Mouse (Mus musculus) B cell, adult 2 months (primary cell): ENCODE data around the gene Tnni3.

ENCODE experiments used
- DNase-seq, 2 experiments: peaks; one replicate each; pipeline ENCODE4 v3.0.0; 2022

Gene Tnni3

DNA sequence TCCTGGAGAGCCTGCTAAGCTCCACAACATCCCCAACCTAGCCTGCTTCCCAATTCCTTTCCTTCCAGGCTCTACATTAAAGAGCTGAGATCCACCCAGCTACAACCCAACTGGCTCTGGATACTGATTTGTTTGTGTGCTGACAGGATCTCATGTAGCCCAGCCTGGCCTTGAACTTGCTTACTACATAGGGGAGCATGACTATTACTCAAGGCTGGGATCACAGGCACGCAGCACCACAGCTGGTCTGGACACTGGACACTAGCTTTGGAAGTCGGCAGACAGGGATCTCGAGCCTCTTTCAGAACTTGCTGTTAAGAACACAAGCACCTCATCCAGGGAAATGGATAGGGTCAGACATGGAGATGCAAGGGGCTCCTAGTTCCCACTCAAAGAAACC is 27.6 kb downstream of the Tnni3 start:
- no peak for DNase-seq

- DNase-seq: no peak
These were observed 30.0 kb downstream of the Tnni3 start for GRCm38 (mm10) chr7:4493991-4494390.

DNA sequence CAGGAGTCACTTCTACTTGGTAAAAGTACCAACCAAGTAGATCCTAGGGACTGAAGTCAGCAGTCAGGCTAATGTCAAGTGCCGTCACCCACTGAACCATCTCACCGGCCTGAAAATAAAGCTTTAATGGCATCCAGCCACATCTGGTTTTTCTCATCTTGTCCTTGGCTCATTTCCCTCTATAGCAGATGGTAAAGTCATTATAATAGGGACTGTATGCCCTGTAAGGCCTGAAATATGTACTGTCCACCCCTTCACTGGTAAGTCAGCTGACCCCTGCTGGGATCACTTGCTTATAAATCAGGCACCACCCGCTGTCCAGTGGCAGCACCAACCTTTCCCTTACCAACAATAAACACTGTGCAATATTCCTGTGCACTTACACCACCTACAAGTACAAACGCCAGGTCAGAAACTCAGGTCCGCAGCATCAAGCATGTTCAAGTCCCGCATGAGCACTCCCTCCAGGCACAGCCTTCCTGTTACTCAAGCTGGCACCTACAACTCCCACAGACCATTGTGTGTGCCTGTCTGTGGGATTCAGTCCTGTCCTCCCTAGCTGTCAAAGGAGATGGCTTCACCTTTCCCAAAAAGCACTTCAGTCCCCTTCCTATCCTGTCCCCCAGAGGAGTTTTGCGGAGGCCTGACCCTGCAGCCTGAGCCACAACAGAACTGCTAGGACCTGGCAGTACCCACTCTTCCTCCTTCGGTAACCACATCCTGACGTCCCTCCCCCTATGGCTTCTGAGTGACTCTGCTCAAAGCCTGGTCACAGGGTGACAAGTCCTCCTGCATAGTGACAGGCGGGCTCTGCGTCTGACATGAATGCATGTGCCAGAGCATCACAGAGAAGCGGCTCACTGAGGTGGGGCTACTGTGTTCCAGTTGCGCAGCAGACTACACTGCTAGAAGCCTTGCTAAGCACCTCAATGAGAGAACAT is 31.5 kb downstream of the Tnni3 start:
- DNase-seq: peak in 1 of 2 experiments; percentile 33

DNA sequence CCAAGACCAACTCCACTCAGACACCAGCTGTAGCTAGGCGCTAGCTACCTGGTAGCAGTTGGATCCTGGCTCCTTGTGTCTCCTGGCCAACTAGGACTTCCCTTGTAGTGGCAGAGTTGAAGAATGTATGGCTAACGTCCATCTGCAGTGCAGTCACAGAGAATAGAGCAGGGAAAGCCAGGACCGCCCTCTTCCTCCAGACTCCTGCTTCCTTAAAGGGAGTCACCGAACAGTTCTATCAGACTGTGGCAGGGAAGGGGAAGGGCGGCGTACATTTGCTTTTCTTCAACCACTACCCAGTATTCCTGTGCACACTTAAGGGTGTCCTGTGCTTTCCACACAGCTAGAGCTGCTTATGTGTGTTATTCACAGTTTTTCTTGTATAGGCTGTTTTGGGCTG is 32.7 kb downstream of the Tnni3 start:
- DNase-seq: no peak

- DNase-seq: no peak
These were observed 41.7 kb downstream of the Tnni3 start for GRCm38 (mm10) chr7:4482281-4482680.

- DNase-seq: peak; percentile 51 to 54
These were observed 44.4 kb downstream of the Tnni3 start for GRCm38 (mm10) chr7:4479674-4480073.

- DNase-seq: no peak
These were observed 45.2 kb downstream of the Tnni3 start for GRCm38 (mm10) chr7:4478796-4479291.

DNA sequence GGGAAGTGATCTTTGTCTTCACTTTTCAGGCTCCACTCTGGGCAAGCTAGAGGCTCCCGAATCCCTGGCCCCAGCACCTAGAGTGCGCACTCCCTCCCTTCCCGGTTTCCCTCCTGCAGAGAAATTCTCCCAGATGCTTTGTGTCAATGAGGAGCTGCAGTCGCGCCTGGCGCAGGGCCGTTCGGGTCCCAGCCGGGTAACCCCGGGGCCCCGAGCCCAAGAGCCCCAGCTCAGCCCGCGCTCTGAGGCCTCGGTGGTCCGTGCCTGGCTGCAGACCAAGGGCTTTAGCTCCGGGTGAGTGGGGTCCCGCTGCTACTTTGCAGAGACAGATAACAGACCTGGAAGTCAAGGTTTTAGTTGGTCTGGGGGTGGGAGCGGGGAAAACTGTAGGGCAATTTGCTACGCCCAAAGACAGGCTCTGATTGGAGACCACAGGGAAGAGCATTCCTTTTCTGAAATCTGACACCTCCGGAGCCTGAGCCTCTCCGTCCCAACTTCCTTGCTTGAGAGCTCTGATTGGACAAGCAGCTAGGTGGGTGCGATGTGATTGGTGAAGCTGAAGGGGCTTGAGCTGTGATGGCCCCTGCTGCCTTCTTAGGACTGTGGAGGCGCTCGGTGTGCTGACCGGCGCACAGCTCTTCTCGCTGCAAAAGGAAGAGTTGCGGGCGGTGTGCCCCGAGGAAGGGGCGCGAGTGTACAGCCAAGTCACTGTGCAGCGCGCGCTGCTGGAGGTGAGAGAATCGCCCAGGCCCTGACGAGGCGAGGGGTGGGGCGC is 45.8 kb downstream of the Tnni3 start:
- DNase-seq: no peak

DNA sequence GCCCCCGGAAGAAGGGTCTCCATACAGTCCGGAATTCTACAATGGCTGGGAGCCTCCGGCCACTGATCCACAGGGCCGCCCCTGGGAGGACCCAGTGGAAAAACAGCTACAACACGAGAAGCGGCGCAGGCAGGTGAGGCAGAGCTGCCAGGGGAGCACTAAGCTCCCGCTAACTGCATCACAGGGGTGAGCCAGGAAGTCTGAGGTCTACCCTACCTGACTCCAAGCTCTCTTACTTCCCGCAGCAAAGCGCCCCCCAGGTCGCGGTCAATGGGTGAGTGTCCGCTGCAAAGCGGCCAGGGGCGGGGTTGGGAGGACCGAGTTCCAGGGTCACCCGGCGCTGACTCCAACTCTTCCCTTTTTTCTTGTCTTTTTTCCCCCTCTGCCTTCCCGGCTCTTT is 50.1 kb downstream of the Tnni3 start:
- DNase-seq: no peak

DNA sequence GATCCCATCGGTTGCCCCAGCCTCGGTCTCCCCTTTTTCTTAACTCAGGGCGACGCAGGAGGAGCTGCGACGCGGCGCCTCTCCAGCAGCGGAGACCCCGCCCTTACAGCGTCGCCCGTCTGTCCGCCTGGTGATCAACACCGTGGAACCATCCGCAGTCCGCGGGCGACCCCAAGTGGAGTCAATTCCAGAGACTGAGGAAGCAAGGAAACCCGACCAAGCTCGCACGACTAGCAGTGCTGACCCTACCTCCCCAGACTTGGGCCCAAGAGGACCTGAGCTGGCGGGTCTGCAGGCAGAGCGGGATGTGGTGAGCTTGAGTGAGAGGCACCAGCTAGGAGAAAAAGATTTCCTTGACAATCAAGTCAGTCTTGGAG is 52.9 kb downstream of the Tnni3 start:
- DNase-seq: peak; percentile 20 to 27

DNA sequence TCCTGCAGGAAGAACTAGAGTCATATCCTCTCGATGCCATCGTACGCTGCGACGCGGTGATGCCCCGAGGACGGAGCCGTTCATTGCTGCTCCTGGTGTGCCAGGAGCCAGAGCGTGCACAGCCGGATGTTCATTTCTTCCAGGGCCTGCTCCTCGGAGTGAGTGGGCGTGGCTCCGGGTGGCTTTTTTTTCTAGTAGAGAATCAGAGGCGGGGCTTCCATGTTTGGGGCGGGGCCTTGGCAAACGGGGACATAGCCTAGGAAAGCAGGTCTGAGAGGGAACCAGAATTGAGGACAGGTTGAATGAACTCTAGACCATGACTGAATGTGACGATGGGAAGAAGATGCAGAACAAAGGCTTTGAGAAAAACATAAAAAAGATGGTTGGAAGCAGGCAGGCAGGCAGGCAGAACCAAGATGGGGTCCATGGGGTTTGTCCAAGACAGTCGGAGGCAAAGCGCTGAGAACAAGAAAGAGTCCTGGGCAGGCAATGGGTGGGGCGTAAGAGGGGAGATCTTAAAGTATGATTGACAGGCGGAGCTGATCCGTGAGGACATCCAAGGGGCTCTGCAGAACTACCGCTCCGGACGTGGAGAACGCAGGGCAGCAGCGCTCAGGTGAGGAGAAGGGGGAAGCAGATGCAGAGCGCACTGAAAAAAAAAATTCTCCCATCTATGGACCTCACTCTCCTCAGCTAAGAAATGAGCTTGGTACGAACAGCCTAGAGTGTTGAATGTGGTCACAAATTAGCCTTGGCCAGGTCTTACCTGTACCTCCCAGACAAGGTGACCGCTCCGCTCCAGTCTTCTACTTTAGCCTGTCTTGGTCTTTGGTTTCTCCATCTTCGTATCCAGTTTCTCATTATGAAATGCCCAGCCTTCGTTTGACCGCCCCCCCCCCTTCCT is 53.5 kb downstream of the Tnni3 start:
- DNase-seq: no peak
